Mouse (Mus musculus) lung, adult 2 months (tissue): ENCODE data around the gene Shc4.

ENCODE experiments used
- CTCF ChIP-seq: fragments of 200-500 bp; IDR thresholded peaks from 2 replicates; pipeline ENCODE4 v1.5.1; 2011; ENCODE audit warnings: mild to moderate bottlenecking, low read length, control low read depth; ENCODE audit not compliant: insufficient read depth
- POLR2A ChIP-seq: fragments of 200-500 bp; IDR thresholded peaks from 2 replicates; pipeline ENCODE4 v1.6.1; 2011; ENCODE audit warnings: low read depth, mild to moderate bottlenecking, control low read depth, low read length, borderline replicate concordance; ENCODE audit errors: extremely low read depth

DNA sequence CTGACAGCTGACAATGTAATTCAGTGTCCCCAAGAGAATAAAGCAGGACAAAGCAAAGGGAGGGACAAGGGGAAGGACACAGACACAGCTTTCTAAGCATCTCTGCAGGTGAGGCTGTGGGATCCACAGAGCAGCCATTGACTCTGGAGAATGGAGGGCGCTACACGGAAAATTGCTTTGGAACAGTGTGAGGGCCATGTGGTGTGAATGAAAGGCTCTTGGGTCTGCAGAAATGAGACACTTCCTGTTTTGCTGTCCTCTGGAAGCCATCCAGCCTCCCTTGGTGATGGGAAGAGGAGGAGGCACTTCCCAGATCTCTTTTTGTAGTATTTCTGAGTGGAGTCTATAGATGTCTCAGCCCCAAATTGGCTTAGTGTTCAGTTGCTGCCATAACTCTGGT lies 27.7 kb downstream of the Shc4 start:
- TF ChIP-seq CTCF, result no peak
- no peak for TF ChIP-seq POLR2A
